Mouse (Mus musculus) neural tube, embryonic 15.5 days (tissue): ENCODE results near the gene Gm5458. TPM values are rescaled to one million over a fixed set of nuclear protein-coding genes. Genes with fewer than 3 reads are reported as not detected.
"Not testable (repeated sequence)": the region's sequence is repeated elsewhere in the genome, so short reads cannot be mapped to it uniquely, and the experiment has no call there.

Experiments
- ATAC-seq: fragments of 200-750 bp; cut with Nextera tagmentation; 2 replicates; pipeline ENCODE4 v1.8.0; 2017; ENCODE audit warnings: mild to moderate bottlenecking, moderate TSS enrichment, moderate library complexity; ENCODE audit not compliant: low FRiP score
- H3K27ac ChIP-seq: fragments of 300-500 bp; sonication (generic); replicated peaks from 2 replicates; pipeline ENCODE4 v1.5.1; 2015; ENCODE audit warnings: mild to moderate bottlenecking, inconsistent platforms
- H3K27me3 ChIP-seq: fragments of 300-500 bp; sonication (generic); replicated peaks from 2 replicates; pipeline ENCODE4 v1.6.1; 2015; ENCODE audit warnings: inconsistent platforms
- H3K36me3 ChIP-seq: fragments of 300-500 bp; sonication (generic); 2 replicates; pipeline ENCODE4 v1.6.1; 2015; ENCODE audit warnings: inconsistent platforms
- H3K4me1 ChIP-seq: fragments of 300-500 bp; sonication (generic); 2 replicates; pipeline ENCODE4 v1.6.1; 2015; ENCODE audit warnings: inconsistent platforms
- H3K4me2 ChIP-seq: fragments of 300-500 bp; sonication (generic); 2 replicates; pipeline ENCODE4 v1.6.1; 2015; ENCODE audit warnings: inconsistent platforms, mild to moderate bottlenecking, moderate library complexity
- H3K4me3 ChIP-seq: fragments of 300-500 bp; sonication (generic); replicated peaks from 2 replicates; pipeline ENCODE4 v1.5.1; 2015; ENCODE audit warnings: mild to moderate bottlenecking, inconsistent platforms
- H3K9ac ChIP-seq: fragments of 300-500 bp; sonication (generic); replicated peaks from 2 replicates; pipeline ENCODE4 v1.6.1; 2015; ENCODE audit warnings: mild to moderate bottlenecking, inconsistent platforms
- H3K9me3 ChIP-seq: fragments of 300-500 bp; sonication (generic); replicated peaks from 2 replicates; pipeline ENCODE4 v1.6.1; 2016; ENCODE audit warnings: inconsistent platforms
- WGBS: fragments of 180-500 bp; shearing (Covaris S2); methylation state at CpG from one replicate; pipeline ENCODE4 v1.1.7; 2015; ENCODE audit warnings: mixed read lengths; 5-methylcytosine and 5-hydroxymethylcytosine counted together
- polyA plus RNA-seq: library from polyadenylated mRNA; unstranded; fragments of >200 nt; fragmentation: Nextera tagmentation; extraction: Ambion mirVana; gene quantifications from 2 replicates; pipeline ENCODE4 v1.2.1, GENCODE M21; 2015

Gm5458 gene
- polyA plus RNA-seq: not detected in 2 replicates

DNA sequence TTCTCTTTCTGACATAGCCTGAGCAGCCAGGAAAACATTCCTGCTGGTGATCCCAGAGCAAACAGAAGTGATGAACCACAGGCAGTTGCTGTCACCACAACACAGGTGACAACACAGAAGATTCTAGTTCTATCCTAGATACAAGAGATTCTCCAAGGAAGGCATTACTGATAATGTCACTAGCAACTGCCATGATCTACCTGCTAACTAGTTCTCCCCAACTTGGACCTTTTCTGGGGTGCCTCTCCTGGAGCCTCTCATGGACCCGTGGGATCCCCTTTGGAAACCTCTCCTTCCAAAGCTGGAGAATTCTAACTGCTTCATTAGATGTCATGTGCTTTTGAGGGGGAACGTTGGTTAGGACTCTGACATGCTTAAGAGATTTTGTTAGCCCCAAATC lies at the start of gene Gm5458:
TSS of gene Gm5458 (minus strand) at position 101 of the 400 bp plus-strand sequence.
- H3K9me3 ChIP-seq, H3K36me3 ChIP-seq, ATAC-seq, H3K9ac ChIP-seq, H3K4me1 ChIP-seq, H3K27me3 ChIP-seq, H3K27ac ChIP-seq, H3K4me3 ChIP-seq, H3K4me2 ChIP-seq: not testable (repeated sequence)
- 84% methylated on average over 2 of the region's 2 CpGs for WGBS

DNA sequence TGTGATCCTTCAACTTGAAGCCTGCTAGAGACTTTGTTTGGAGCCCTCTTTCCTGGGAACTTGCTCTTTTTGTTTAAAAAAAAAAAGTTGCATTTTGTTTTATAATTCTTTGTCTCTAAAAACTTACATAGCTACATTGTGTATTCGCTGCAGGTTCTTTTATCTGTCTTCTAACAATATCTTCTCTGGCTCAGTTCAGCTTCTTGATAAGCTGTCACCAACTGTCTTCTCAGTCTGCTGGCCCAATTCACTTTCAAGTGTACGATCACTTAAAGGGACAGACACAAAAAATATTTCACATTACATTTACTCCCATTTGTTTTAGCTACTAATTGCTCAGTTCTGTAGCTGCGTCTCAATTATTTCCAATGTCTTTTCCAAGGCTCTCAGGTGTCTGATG lies 43.9 kb upstream of the Gm5458 start:
- Histone ChIP-seq H3K27me3 (no peaks in the 10 kb centered on the region), H3K36me3 (no peaks in the 10 kb centered on the region), H3K9me3 (no peaks in the 10 kb centered on the region), H3K4me3 (no peak overlapping the region), H3K4me1 (no peaks in the 10 kb centered on the region), H3K27ac (no peak overlapping the region), H3K9ac (no peak overlapping the region), H3K4me2 (no peak overlapping the region)
- no peak for ATAC-seq
- WGBS: 86% methylated on average over 3 of the region's 3 CpGs

DNA sequence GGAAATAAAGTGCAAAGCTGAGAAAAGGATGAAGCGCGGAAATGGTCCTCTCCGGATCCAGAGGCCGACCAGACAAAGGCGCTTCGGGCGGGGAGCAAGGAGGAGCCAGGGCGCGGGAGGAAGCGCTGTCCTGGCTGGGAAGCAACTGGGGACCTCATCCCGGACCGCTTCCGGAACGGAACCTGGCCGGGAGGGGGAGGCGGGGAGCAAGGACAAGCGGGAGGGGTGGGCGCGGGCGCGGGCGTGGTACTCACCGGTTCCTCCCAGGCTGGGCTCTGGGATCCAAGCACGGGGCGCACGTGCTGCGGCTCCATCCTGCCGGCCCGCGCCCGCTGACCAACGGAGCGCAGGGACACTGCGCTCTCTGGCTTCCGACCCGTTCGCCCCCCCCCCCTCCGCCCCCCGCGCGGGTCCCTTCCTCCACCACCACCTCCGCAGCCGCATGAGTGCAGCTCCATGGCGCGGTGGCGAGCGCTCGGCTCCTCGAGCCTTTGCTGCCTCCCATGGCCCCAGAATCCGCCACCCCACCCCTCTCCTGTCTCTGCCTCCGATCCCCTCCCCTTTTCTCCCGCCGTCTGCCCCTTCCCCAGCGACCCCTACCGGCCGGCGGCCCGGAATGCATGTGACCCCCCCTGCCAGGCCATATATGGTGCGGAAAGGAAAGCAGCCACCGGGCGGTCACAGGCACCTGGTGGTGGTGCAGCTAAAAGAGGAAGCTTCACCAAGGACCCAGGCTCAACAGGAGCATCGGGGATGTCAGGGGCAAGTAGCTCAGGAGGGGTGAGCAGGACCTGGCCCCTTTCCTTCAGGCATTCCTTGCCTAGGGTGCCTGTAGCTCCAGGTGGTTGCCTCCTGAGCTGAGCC lies 17.3 kb downstream of the Gm5458 start, which contains the start of gene Gm2237:
TSS of gene Gm2237 (minus strand) at position 332 of the 864 bp plus-strand sequence.
- H3K27ac ChIP-seq: 0 out of 2 replicates have a peak within 1 kb of the TSS, but pooled peaks have one; percentile 65
- not testable (repeated sequence) for H3K9me3 ChIP-seq, H3K27me3 ChIP-seq, H3K36me3 ChIP-seq, H3K4me1 ChIP-seq, ATAC-seq
- WGBS: 0% methylated on average over 17 of the region's 62 CpGs
- peak within 1 kb of the TSS; percentile 45 for H3K9ac ChIP-seq
- H3K4me2 ChIP-seq: peak within 1 kb of the TSS; percentile 53
- peak within 1 kb of the TSS; percentile 46 for H3K4me3 ChIP-seq

DNA sequence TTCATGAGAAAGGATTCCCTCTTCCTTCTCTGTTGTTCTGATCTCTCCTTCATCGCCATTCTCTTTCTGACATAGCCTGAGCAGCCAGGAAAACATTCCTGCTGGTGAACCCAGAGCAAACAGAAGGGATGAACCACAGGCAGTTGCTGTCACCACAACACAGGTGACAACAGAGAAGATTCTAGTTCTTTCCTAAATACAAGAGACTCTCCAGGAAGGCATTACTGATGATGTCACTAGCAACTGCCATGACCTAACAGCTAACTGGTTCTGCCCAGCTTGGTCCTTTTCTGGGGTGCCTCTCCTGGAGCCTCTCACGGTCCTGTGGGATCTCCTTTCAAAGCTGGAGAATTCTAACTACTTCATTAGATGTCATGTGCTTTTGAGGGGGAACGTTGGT lies 52.5 kb downstream of the Gm5458 start, which contains the start of gene Gm2244:
TSS of gene Gm2244 (minus strand) at position 101 of the 400 bp plus-strand sequence.
- not testable (repeated sequence) for H3K9ac ChIP-seq, H3K4me1 ChIP-seq, H3K4me3 ChIP-seq, H3K4me2 ChIP-seq, H3K27ac ChIP-seq, H3K27me3 ChIP-seq, ATAC-seq, H3K36me3 ChIP-seq, H3K9me3 ChIP-seq
- WGBS: 87% methylated on average over 1 of the region's 3 CpGs

Other genes starting within 250 kb of the Gm5458 start
- gene Gm21738, start 183.7 kb downstream of the Gm5458 start, polyA plus RNA-seq: 0.37 and 0.70 TPM in 2 replicates
- gene Gm2244, start 52.6 kb downstream of the Gm5458 start, polyA plus RNA-seq: 0.17 and 0.46 TPM in 2 replicates
- 4.3 and 6.1 TPM in 2 replicates for gene Gm2237, start 17.4 kb downstream of the Gm5458 start, polyA plus RNA-seq
- 37.9 and 47.4 TPM in 2 replicates for gene Nid2, start 148.7 kb upstream of the Gm5458 start, polyA plus RNA-seq
- gene Rtraf, start 221.2 kb upstream of the Gm5458 start, polyA plus RNA-seq: 156 and 162 TPM in 2 replicates